Mouse (Mus musculus) neural tube, embryonic 15.5 days (tissue): ENCODE results near the gene Art3. TPM values are rescaled to one million over a fixed set of nuclear protein-coding genes. Genes with fewer than 3 reads are reported as not detected.
"Not testable (repeated sequence)": the region's sequence is repeated elsewhere in the genome, so short reads cannot be mapped to it uniquely, and the experiment has no call there.

Experiments
- ATAC-seq: fragments of 200-750 bp; cut with Nextera tagmentation; 2 replicates; pipeline ENCODE4 v1.8.0; 2017; ENCODE audit warnings: mild to moderate bottlenecking, moderate TSS enrichment, moderate library complexity; ENCODE audit not compliant: low FRiP score
- H3K27ac ChIP-seq: fragments of 300-500 bp; sonication (generic); replicated peaks from 2 replicates; pipeline ENCODE4 v1.5.1; 2015; ENCODE audit warnings: mild to moderate bottlenecking, inconsistent platforms
- H3K27me3 ChIP-seq: fragments of 300-500 bp; sonication (generic); replicated peaks from 2 replicates; pipeline ENCODE4 v1.6.1; 2015; ENCODE audit warnings: inconsistent platforms
- H3K36me3 ChIP-seq: fragments of 300-500 bp; sonication (generic); 2 replicates; pipeline ENCODE4 v1.6.1; 2015; ENCODE audit warnings: inconsistent platforms
- H3K4me1 ChIP-seq: fragments of 300-500 bp; sonication (generic); 2 replicates; pipeline ENCODE4 v1.6.1; 2015; ENCODE audit warnings: inconsistent platforms
- H3K4me2 ChIP-seq: fragments of 300-500 bp; sonication (generic); 2 replicates; pipeline ENCODE4 v1.6.1; 2015; ENCODE audit warnings: inconsistent platforms, mild to moderate bottlenecking, moderate library complexity
- H3K4me3 ChIP-seq: fragments of 300-500 bp; sonication (generic); replicated peaks from 2 replicates; pipeline ENCODE4 v1.5.1; 2015; ENCODE audit warnings: mild to moderate bottlenecking, inconsistent platforms
- H3K9ac ChIP-seq: fragments of 300-500 bp; sonication (generic); replicated peaks from 2 replicates; pipeline ENCODE4 v1.6.1; 2015; ENCODE audit warnings: mild to moderate bottlenecking, inconsistent platforms
- H3K9me3 ChIP-seq: fragments of 300-500 bp; sonication (generic); replicated peaks from 2 replicates; pipeline ENCODE4 v1.6.1; 2016; ENCODE audit warnings: inconsistent platforms
- WGBS: fragments of 180-500 bp; shearing (Covaris S2); methylation state at CpG from one replicate; pipeline ENCODE4 v1.1.7; 2015; ENCODE audit warnings: mixed read lengths; 5-methylcytosine and 5-hydroxymethylcytosine counted together
- polyA plus RNA-seq: library from polyadenylated mRNA; unstranded; fragments of >200 nt; fragmentation: Nextera tagmentation; extraction: Ambion mirVana; gene quantifications from 2 replicates; pipeline ENCODE4 v1.2.1, GENCODE M21; 2015

Art3 gene
- polyA plus RNA-seq, 1 experiment from 2014 or later: 9.5 TPM

DNA sequence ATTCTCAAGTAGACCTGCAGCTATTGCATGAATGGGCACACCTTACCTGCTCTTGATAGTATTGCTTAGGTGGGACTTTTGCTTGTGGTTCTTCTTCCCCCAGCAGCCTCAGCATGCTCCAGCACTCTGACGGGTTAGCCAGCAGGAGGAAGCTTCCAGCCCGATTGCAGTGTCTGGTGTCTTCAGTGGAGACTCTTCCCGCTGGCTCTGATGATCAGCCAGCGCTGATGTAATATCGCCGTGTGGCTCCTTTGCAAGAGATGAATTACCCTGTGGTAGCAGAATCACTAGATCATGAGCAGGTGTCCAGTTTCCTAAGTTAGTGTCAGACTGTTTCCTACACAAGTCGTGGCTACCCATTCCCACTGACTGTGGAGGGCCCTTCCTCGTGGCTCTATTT is 13.4 kb downstream of the Art3 start:
- no peaks in the 10 kb centered on the region for H3K9me3 ChIP-seq
- H3K36me3 ChIP-seq: no peaks in the 10 kb centered on the region
- H3K4me2 ChIP-seq: no peak overlapping the region
- peaks cover 10% of the 10 kb centered on the region for H3K4me1 ChIP-seq
- no peak overlapping the region for H3K4me3 ChIP-seq
- no peak overlapping the region for H3K27ac ChIP-seq
- peaks cover 6% of the 10 kb centered on the region; the same call in 1 of the 2 replicates for H3K27me3 ChIP-seq
- H3K9ac ChIP-seq: no peak overlapping the region
- 96% methylated on average over 8 of the region's 8 CpGs for WGBS
- ATAC-seq: no peak

DNA sequence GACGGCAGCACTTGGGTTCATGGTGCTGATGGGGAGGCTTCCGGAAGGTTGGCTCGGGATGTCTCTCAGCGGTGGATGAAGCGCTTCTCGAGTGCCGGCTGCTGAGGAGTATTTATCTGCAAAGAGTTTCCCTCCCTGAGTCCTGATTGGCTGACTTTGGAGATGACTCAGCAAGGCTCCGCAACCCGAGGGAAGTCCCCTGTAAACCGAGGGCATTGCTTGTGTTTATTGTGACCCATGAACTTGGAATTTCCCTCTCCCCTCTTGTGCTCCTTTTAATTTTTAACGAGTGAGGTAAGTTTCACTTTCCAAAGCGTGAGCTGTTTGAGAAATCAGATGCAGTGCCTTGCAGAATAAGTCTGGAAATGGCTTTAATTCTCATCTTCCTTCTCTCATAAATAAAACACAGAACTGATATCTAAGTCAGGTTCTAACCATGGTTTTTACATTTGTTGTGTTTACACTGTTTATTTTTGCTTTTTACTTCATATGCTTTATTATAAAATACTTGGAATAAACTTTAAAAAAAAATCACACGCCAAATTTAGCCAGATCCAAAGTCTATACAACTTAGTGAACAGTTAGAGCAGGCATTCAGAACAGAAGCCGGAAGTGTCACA is 17.3 kb downstream of the Art3 start, which contains the start of gene Cxcl10:
Cxcl10 (minus strand) TSS at position 96 of the 620 bp plus-strand sequence.
- Histone ChIP-seq H3K4me1 (peaks cover 10% of the 10 kb centered on the region), H3K4me3 (peak within 1 kb of the TSS; percentile 27), H3K9me3 (no peaks in the 10 kb centered on the region), H3K36me3 (no peaks in the 10 kb centered on the region), H3K9ac (no peak within 1 kb of the TSS), H3K4me2 (peak within 1 kb of the TSS; percentile 53), H3K27ac (no peak within 1 kb of the TSS), H3K27me3 (peaks cover 6% of the 10 kb centered on the region; the same call in 1 of the 2 replicates)
- WGBS: 16% methylated on average over 14 of the region's 14 CpGs
- peak; percentile 66; the same call in 1 of the 2 replicates for ATAC-seq

DNA sequence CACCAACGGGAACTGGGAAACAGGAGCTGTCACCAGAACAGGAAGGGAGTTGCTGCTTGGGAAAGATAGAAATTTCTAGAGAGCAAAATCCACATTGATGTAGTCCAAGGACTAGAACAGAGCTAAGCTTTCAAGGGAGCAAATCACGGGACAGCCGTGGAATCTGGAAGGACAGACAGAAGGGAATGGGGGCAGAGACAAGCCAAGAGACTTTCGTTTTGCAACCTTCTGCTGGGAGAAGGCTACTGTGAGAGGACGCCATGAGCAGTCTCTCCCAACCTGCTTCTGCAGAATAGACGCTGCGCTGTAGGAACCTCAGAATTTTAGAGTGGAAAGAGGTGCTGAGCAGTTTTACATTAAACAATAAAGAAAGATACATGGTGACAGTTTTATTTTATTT is 18.1 kb downstream of the Art3 start:
- Histone ChIP-seq H3K27me3 (peaks cover 6% of the 10 kb centered on the region; the same call in 1 of the 2 replicates), H3K9me3 (no peaks in the 10 kb centered on the region), H3K9ac (no peak overlapping the region), H3K4me1 (peaks cover 10% of the 10 kb centered on the region), H3K4me2 (no peak overlapping the region), H3K27ac (no peak overlapping the region), H3K36me3 (no peaks in the 10 kb centered on the region), H3K4me3 (no peak overlapping the region)
- WGBS: 82% methylated on average over 7 of the region's 7 CpGs
- ATAC-seq: no peak

DNA sequence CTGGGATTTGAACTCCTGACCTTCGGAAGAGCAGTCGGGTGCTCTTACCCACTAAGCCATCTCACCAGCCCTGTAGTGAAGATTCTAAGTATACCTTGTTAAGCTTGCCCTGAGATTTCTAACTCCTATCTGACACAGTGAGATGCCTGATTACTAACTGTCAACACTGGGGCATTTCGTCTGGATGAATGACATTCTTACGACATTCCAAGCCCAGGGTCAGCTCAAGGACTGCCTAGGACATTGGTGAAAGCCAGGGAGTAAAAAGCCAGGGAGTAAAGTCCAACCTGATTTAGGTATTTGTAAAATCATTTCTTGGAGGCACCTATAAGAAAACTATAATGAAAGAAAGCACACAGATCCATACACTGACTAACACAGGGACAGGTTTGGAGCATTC is 21.1 kb downstream of the Art3 start:
- 82% methylated on average over 4 of the region's 4 CpGs for WGBS
- H3K4me1 ChIP-seq: peaks cover 10% of the 10 kb centered on the region
- not testable (repeated sequence) for H3K4me3 ChIP-seq, ATAC-seq, H3K9me3 ChIP-seq, H3K9ac ChIP-seq, H3K4me2 ChIP-seq, H3K27me3 ChIP-seq, H3K36me3 ChIP-seq, H3K27ac ChIP-seq

DNA sequence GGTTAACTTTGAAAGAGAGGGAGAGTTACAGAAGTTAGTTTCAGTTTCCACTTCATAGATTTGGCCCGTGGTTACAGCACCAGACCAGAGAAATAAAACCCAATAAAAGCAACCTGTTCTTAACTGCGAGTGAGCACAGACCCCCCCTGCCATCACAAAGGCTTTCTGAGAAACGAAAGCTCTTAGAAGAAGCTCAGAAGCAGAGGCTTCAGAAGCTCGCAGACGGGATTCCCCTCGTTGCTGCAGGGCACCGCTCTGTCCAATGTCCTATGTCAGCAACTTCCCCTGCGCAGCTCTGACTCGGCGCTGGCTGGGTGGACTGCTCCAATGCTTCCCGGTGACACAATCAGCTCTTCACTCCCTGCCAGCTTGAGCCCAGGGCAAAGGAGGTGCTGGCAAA is 21.9 kb downstream of the Art3 start:
- H3K4me2 ChIP-seq: peak overlapping the region; percentile 34
- no peaks in the 10 kb centered on the region for H3K36me3 ChIP-seq
- no peak overlapping the region for H3K4me3 ChIP-seq
- peaks cover 4% of the 10 kb centered on the region for H3K4me1 ChIP-seq
- no peak overlapping the region for H3K9ac ChIP-seq
- no peak for ATAC-seq
- WGBS: 52% methylated on average over 11 of the region's 11 CpGs
- H3K27me3 ChIP-seq: 0 out of 2 replicates have a peak, but pooled peaks cover 4% of the 10 kb centered on the region
- H3K9me3 ChIP-seq: no peaks in the 10 kb centered on the region
- no peak overlapping the region for H3K27ac ChIP-seq

DNA sequence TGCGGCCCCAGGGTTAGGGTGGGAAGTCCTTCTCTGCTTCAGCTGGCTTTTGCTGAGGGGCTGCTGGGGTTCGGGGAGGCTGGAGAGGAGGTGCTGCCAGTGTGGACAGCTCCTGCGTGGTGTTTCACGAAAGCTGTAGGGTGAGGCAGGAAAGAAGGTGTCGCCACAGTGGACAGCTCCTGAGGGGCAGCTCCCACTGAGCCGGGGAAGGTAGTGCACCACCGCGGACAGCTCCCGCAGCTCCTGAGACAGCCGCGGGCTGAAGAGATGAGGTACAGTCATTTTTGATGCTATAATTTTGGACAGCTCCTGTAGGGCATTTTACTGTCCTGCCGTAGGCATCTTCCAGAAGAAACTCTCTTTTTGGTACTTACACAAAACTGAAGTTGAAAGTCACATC is 26.4 kb downstream of the Art3 start:
- H3K4me1 ChIP-seq: no peaks in the 10 kb centered on the region
- H3K9ac ChIP-seq: no peak overlapping the region
- H3K36me3 ChIP-seq: no peaks in the 10 kb centered on the region
- no peaks in the 10 kb centered on the region for H3K27me3 ChIP-seq
- ATAC-seq: no peak
- H3K4me3 ChIP-seq: no peak overlapping the region
- H3K9me3 ChIP-seq: no peaks in the 10 kb centered on the region
- WGBS: 60% methylated on average over 11 of the region's 12 CpGs
- no peak overlapping the region for H3K4me2 ChIP-seq
- H3K27ac ChIP-seq: no peak overlapping the region

DNA sequence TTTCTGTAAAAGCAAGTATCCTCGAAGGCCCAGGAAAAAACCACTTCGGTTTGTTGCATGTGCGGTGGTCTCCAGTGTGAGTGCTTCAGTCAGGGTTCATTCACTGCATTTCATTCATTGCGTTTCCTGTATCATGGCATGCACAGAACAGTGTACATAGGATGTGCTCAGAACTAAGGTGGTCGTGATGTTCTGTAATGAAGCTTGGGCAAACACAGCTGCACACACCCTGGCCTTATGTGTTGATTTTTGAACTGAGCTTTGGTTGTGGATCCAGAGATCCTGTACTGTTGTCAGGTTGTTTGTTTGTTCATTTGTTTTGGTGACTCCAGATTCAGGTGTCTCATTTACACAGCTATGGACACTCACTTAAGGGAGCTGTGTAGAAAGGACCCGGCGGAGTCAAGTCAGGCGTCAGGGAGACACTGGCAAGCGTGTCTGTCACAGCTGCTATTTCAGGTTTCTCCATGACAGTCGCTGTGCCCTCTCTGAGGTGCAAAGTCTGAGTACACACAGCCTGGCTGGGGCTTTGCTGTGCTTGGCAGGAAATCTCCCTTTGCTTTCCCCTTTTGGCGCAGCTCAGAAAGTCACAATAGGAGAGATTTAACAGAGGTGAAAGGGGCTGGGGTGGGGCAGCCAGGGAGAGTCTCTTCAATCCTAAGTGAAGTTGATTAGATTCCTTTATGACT is 27.3 kb downstream of the Art3 start:
- Histone ChIP-seq H3K9ac (no peak overlapping the region), H3K4me2 (no peak overlapping the region), H3K4me3 (no peak overlapping the region), H3K9me3 (no peaks in the 10 kb centered on the region), H3K4me1 (no peaks in the 10 kb centered on the region), H3K27ac (no peak overlapping the region), H3K27me3 (no peaks in the 10 kb centered on the region), H3K36me3 (no peaks in the 10 kb centered on the region)
- 79% methylated on average over 11 of the region's 11 CpGs for WGBS
- ATAC-seq: no peak

DNA sequence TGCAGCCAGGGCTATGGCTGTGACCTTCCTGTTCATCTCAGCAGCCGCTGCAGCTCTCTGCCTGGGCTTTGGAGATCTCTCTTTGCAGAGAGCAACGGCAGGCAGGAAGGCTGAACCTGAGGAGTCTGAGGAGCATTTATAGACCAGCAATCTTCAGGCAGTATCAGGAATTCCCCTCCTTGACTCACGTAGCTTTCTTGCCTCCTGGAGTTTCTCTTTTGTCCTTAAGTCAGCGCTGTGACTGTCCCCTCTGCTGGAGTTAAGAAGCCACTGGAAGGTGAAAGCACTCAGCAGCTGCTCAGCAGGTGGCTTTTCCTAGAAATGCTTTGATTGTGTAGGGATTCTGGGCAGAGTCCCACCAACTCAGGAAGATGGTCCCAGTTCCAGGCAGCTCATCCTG is 31.6 kb downstream of the Art3 start:
- Histone ChIP-seq H3K27me3 (no peaks in the 10 kb centered on the region), H3K4me1 (no peaks in the 10 kb centered on the region), H3K4me2 (no peak overlapping the region), H3K4me3 (no peak overlapping the region), H3K36me3 (no peaks in the 10 kb centered on the region), H3K27ac (no peak overlapping the region), H3K9ac (no peak overlapping the region), H3K9me3 (no peaks in the 10 kb centered on the region)
- 8% methylated on average over 4 of the region's 4 CpGs for WGBS
- no peak for ATAC-seq

DNA sequence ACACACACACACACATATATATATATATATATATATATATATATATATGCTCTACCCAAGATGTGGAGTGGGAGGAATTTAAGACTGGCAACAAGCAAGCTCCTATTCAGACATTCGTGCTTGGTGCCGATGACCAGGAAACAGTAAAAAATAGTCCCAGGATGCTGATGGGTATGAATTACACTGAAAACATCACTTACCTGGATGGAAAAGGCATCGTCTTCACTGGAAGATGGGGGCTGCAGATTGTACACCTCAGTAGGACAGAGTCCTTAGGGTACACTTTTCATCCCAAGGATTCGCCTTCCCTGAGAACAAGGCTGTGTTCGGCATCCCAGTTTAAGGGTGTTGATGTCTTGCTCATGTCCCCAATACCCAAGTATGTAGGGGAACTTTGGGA is 32.4 kb downstream of the Art3 start:
- Histone ChIP-seq H3K36me3 (no peaks in the 10 kb centered on the region), H3K9me3 (no peaks in the 10 kb centered on the region), H3K9ac (no peak overlapping the region), H3K4me3 (no peak overlapping the region), H3K4me2 (no peak overlapping the region), H3K27ac (no peak overlapping the region), H3K27me3 (no peaks in the 10 kb centered on the region), H3K4me1 (peaks cover 1% of the 10 kb centered on the region)
- ATAC-seq: no peak
- 96% methylated on average over 5 of the region's 5 CpGs for WGBS

DNA sequence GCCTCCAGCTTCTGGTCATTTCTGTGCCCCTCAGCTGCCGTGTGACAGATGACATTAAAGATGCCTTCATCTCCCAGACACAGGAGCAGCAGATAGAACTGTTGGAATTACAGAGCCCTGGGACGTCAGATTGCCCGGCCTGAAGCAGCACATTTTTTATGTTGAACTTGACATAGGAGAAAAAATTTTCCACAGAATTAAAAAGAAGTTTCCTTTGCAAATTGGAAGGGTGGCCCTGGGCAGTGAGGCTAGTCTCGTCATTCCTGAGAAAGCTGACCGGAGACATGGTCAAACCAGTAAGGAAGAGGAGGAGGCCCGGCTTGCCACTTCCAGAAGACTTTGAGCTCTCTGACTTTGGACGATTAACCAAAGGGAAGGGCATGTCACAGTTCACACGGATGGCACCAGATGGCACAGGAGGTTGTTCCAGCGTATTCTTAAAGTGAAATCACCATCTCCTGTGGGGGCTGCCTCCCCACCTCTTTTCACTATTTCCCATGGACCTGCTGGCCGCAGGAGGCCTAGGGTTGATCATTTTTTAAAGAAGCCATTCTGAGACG is 33.6 kb downstream of the Art3 start:
- no peak for ATAC-seq
- H3K4me3 ChIP-seq: no peak overlapping the region

DNA sequence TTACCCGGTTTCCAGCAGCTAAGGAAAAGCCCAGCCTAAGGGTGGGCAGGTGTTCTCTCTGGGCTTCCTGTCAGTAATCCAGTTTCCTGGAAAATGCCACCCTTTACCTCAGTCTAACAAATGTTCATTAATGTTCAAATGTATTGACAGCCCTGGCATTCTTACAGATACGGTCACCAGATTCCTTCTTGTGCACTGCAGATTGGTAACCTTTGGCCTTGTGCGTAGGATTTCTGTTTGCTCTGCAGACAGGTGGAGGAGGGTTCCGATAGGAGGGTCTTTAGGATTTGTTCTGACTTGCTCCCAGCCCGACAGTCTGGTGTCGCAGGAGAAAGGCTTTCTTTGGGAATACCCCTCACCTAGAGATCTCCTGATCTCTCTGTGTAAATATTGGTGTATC is 34.9 kb downstream of the Art3 start:
- Histone ChIP-seq H3K36me3 (no peaks in the 10 kb centered on the region), H3K4me2 (no peak overlapping the region), H3K4me3 (no peak overlapping the region), H3K27ac (no peak overlapping the region), H3K9ac (no peak overlapping the region), H3K27me3 (no peaks in the 10 kb centered on the region), H3K4me1 (peaks cover 17% of the 10 kb centered on the region), H3K9me3 (no peaks in the 10 kb centered on the region)
- no peak for ATAC-seq
- 86% methylated on average over 6 of the region's 6 CpGs for WGBS

More for the DNA sequence above, 33.6 kb downstream of the Art3 start:
- Histone ChIP-seq H3K9me3 (no peaks in the 10 kb centered on the region), H3K27me3 (no peaks in the 10 kb centered on the region), H3K4me2 (no peak overlapping the region), H3K36me3 (no peaks in the 10 kb centered on the region), H3K9ac (no peak overlapping the region), H3K27ac (no peak overlapping the region), H3K4me1 (peaks cover 7% of the 10 kb centered on the region)
- 80% methylated on average over 11 of the region's 11 CpGs for WGBS

DNA sequence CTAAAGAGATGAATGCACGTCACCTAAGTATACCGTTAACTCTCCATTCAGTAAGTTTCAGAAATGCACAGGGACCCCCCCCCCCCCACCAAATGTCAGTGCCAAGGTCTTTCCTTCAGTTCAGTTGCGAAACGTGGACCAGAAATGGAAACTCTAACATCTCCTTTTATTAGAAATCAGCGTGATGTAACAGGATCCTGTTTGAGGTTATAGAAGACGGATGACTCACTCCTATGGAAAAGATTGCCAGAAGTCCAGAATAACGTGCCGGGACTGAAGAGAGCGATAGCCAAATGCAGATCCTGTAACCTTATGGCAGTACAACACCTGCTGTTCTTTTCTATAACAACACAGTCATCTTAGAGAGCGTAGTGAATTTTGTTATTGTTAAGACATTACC is 36.8 kb downstream of the Art3 start:
- WGBS: 76% methylated on average over 10 of the region's 10 CpGs
- no peak for ATAC-seq
- H3K9ac ChIP-seq: no peak overlapping the region

More for the DNA sequence above, 36.8 kb downstream of the Art3 start:
- Histone ChIP-seq H3K27ac (no peak overlapping the region), H3K4me1 (peaks cover 17% of the 10 kb centered on the region), H3K27me3 (no peaks in the 10 kb centered on the region), H3K4me3 (no peak overlapping the region), H3K36me3 (no peaks in the 10 kb centered on the region), H3K4me2 (no peak overlapping the region), H3K9me3 (no peaks in the 10 kb centered on the region)
